Mouse (Mus musculus): ENCODE data around the gene Rassf1. TPM values are rescaled to one million over a fixed set of nuclear protein-coding genes. Genes with fewer than 3 reads are reported as not detected.
A peak's percentile ranks its signal among the peaks of the same experiment; 100 is the strongest.
"Not testable (repeated sequence)": the region's sequence is repeated elsewhere in the genome, so short reads cannot be mapped to it uniquely, and the experiment has no call there.

Gene Rassf1
- polyA plus RNA-seq, 1 experiment from 2014 or later, result 52.5 TPM

DNA sequence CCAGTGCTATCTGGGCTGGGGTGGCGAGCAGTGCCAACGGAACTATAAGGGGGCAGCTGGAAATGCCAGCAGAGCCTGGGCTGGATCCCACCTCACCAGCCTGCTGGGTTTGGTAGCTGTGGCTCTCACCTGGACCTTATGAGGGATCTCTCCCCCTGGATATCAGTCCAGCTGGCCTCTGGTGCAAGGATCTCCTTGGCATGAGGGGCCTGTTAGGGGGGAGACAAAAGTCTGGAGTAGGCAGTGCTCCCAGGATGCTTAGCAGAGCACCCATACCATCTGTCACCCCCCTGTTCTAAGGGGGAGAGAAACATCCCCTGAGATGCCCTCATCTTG is 20.9 kb downstream of the Rassf1 start:
- ATAC-seq, result no peak
- Histone ChIP-seq H3K27ac (ENCODE audit: low read length) (no peak overlapping the region), H3K27me3 (replicated peaks; ENCODE audit: control insufficient read depth, insufficient read depth, low read length) (no peaks in the 10 kb centered on the region), H3K4me2 (ENCODE audit: low read depth, low read length) (no peak overlapping the region), H3K4me3 (ENCODE audit: low read length) (no peak overlapping the region), H3K4me1 (ENCODE audit: control insufficient read depth, insufficient read depth, low read length) (peaks cover 45% of the 10 kb centered on the region), H3K9ac (ENCODE audit: low read depth, low read length) (no peak overlapping the region), H3K9me3 (ENCODE audit: control insufficient read depth, low read length) (no peaks in the 10 kb centered on the region), H3K36me3 (ENCODE audit: control insufficient read depth, insufficient read depth, low read length) (peaks cover 3% of the 10 kb centered on the region; the same call in 1 of the 2 replicates)
- 89% methylated on average over 2 of the region's 2 CpGs for WGBS

DNA sequence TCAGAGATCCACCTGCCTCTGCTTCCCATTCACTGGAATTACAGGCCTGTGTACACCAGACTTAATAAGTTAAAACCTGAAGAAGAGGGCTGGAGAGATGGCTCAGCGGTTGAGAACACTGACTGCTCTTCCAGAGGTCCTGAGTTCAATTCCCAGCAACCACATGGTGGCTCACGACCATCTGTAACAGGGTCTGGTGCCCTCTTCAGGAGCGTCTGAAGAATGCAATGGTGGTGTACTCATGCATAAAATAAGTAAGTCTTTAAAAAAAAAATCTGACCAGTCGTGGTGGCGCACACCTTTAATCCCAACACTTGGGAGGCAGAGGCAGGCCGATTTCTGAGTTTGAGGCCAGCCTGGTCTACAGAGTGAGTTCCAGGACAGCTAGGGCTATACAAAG is 22.4 kb downstream of the Rassf1 start:
- H3K4me3 ChIP-seq (ENCODE audit: low read length); H3K4me2 ChIP-seq (ENCODE audit: low read depth, low read length); H3K9me3 ChIP-seq (ENCODE audit: control insufficient read depth, low read length); H3K27ac ChIP-seq (ENCODE audit: low read length); H3K9ac ChIP-seq (ENCODE audit: low read depth, low read length); H3K36me3 ChIP-seq (ENCODE audit: control insufficient read depth, insufficient read depth, low read length); H3K27me3 ChIP-seq (replicated peaks; ENCODE audit: control insufficient read depth, insufficient read depth, low read length); ATAC-seq: not testable (repeated sequence)
- peaks cover 40% of the 10 kb centered on the region for H3K4me1 ChIP-seq (ENCODE audit: control insufficient read depth, insufficient read depth, low read length)
- 81% methylated on average over 6 of the region's 6 CpGs for WGBS

DNA sequence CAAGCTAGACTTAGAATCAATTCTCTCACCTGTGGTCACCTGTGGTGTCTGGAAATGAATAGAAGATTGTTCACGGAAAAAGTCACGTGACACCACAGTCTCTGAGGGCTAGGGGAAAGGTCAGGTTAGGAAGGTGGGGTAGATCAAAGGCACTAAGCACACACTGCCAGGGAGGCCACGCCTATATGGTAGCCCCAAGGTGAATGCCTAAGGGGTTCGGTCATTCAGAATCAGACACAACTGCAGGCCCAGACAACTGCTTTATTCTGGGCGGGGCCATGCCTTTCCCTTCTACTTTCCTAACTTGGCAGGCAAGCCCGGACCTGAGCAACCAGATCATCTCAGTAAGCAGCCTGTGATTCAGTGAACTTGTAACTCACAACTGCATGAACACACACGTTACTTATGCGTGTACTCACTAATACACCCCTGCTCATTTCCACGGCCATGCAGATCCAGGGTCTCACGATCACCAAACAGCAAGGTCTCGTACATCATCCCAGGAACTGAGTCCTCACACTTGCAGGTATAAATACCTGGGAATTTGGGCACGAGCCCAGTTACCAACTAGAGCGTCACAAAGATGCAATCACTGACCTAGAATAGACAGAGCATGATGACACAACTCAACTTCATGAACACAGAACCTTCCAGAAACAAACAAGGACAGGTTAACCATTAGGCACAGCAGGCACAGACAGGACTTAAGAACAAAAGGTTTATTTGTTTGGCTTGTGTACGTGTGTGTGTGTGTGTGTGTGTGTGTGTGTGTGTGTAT is 24.4 kb downstream of the Rassf1 start:
- Histone ChIP-seq H3K4me3 (ENCODE audit: low read length) (no peak overlapping the region), H3K4me1 (ENCODE audit: control insufficient read depth, insufficient read depth, low read length) (peaks cover 38% of the 10 kb centered on the region), H3K36me3 (ENCODE audit: control insufficient read depth, insufficient read depth, low read length) (peaks cover 3% of the 10 kb centered on the region; the same call in 1 of the 2 replicates), H3K9me3 (ENCODE audit: control insufficient read depth, low read length) (no peaks in the 10 kb centered on the region), H3K27ac (ENCODE audit: low read length) (peak overlapping the region; percentile 74), H3K27me3 (replicated peaks; ENCODE audit: control insufficient read depth, insufficient read depth, low read length) (no peaks in the 10 kb centered on the region), H3K4me2 (ENCODE audit: low read depth, low read length) (peak overlapping the region; percentile 6; the same call in 1 of the 2 replicates), H3K9ac (ENCODE audit: low read depth, low read length) (peak overlapping the region; percentile 64; the same call in 1 of the 2 replicates)
- WGBS, result 59% methylated on average over 14 of the region's 14 CpGs
- ATAC-seq, result peak; percentile 71

DNA sequence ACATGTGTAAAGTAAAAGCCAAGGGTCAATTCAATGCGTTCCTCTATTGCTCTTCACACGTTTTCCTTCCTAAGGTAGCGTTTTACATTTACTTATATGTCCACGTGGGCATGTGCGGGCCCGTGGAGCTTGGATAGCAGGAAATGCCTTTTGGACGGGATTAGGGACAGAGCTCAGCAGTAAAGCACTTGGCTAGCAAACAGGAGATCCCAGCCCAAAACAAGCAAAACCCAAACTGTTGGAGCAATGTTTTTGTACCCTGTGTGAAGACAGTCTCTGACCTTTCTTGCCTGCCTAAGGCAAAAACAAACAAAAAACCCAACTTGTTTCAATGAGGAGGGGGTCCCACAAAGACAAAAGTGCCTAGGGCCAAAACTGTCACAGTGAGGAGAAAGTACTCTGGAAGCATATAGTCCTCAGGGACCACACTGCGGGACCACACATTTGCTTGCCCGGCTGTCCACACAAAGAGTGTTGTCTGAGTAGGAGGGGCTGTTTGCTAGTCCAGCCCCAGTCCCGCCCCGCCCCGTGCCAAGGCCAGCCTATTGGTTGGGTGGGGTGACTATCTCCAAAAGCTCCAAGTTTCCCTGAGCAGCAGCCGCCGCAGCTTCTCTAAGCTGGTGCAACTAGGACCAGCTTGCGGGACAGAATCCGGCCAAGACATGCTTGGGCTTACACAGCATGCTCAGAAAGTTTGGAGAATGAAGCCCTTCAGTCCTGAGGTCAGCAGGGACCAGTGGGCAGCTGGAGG is 25.2 kb downstream of the Rassf1 start, which contains the start of gene Hyal1:
Gene Hyal1 (plus strand): TSS at position 571 of the 751 bp plus-strand sequence.
- no peaks in the 10 kb centered on the region for H3K27me3 ChIP-seq (replicated peaks; ENCODE audit: control insufficient read depth, insufficient read depth, low read length)
- peak within 1 kb of the TSS; percentile 64 for H3K9ac ChIP-seq (ENCODE audit: low read depth, low read length)
- peaks cover 3% of the 10 kb centered on the region; the same call in 1 of the 2 replicates for H3K36me3 ChIP-seq (ENCODE audit: control insufficient read depth, insufficient read depth, low read length)
- peak within 1 kb of the TSS; percentile 43 for H3K4me3 ChIP-seq (ENCODE audit: low read length)
- no peaks in the 10 kb centered on the region for H3K9me3 ChIP-seq (ENCODE audit: control insufficient read depth, low read length)
- H3K27ac ChIP-seq (ENCODE audit: low read length), result peak within 1 kb of the TSS; percentile 74
- peak within 1 kb of the TSS; percentile 64 for H3K4me2 ChIP-seq (ENCODE audit: low read depth, low read length)
- H3K4me1 ChIP-seq (ENCODE audit: control insufficient read depth, insufficient read depth, low read length), result peaks cover 35% of the 10 kb centered on the region
- ATAC-seq, result peak; percentile 70
- 18% methylated on average over 16 of the region's 16 CpGs for WGBS

DNA sequence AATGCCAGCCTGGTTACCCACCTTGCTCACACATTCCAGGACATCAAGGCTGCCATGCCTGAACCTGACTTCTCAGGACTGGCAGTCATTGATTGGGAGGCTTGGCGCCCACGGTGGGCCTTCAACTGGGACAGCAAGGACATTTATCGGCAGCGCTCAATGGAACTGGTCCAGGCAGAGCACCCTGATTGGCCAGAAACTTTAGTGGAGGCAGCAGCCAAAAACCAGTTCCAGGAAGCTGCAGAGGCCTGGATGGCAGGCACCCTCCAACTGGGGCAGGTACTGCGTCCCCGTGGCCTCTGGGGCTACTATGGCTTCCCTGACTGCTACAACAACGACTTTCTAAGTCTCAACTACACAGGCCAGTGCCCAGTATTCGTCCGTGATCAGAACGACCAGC is 26.5 kb downstream of the Rassf1 start:
- Histone ChIP-seq H3K36me3 (ENCODE audit: control insufficient read depth, insufficient read depth, low read length) (no peaks in the 10 kb centered on the region; the same call in 1 of the 2 replicates), H3K9ac (ENCODE audit: low read depth, low read length) (no peak overlapping the region), H3K4me1 (ENCODE audit: control insufficient read depth, insufficient read depth, low read length) (peaks cover 34% of the 10 kb centered on the region), H3K4me3 (ENCODE audit: low read length) (no peak overlapping the region), H3K27me3 (replicated peaks; ENCODE audit: control insufficient read depth, insufficient read depth, low read length) (no peaks in the 10 kb centered on the region), H3K4me2 (ENCODE audit: low read depth, low read length) (no peak overlapping the region), H3K9me3 (ENCODE audit: control insufficient read depth, low read length) (no peaks in the 10 kb centered on the region), H3K27ac (ENCODE audit: low read length) (no peak overlapping the region)
- 90% methylated on average over 10 of the region's 10 CpGs for WGBS
- no peak for ATAC-seq

DNA sequence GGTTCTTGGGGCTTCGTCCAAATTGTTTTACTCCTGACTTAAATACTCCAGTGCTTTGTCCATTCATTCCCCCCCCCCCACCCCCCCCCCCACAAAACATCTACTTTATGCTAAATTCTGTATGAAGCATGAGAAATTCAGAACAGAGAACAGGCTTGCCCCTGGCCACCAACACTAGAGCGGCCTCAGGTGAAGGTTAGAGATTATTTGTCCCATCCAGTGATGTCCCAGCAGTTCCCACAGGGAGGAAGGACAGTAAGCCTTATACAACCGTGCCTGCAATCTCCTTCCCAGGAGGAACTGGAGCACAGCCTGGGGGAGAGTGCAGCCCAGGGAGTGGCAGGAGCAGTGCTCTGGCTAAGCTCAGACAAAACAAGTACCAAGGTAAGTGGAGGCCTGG is 27.2 kb downstream of the Rassf1 start, which contains the start of gene Naa80:
Gene Naa80 (plus strand): TSS at position 301 of the 400 bp plus-strand sequence.
- Histone ChIP-seq H3K9ac (ENCODE audit: low read depth, low read length) (no peak within 1 kb of the TSS), H3K9me3 (ENCODE audit: control insufficient read depth, low read length) (no peaks in the 10 kb centered on the region)

DNA sequence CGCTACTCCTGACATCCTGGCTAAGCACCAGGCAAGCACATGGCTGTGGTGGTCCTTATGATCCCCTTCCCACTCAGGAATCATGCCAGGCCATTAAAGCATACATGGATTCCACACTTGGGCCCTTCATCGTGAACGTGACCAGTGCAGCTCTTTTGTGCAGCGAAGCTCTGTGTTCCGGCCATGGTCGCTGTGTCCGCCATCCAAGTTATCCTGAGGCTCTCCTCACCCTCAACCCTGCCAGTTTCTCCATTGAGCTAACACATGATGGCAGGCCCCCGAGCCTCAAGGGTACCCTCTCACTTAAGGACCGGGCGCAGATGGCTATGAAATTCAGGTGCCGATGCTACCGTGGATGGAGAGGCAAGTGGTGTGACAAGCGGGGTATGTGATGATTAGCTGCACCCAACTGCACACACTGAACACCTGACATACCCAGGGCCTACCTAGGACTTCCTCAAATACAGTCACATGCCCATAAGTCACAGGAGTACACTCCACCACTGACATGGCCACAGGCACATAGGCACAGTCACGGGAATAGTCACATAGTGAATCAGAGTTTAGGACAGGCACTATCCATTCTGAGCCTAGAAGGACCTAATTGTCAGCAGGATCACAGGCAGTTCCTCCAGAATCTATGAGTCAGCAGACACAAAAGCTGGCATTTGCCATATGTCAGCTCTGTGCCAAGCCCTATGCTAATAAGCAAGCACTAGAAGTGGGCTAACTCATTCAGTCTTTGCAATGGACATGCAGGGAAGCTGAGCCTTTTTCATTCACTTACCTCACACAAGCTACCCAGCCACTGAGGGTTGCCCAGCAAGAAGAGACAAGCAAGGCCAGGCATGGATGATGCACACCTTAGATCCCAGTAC is 27.9 kb downstream of the Rassf1 start:
- Histone ChIP-seq H3K27ac (ENCODE audit: low read length) (peak overlapping the region; percentile 42; the same call in 1 of the 2 replicates), H3K4me2 (ENCODE audit: low read depth, low read length) (no peak overlapping the region), H3K36me3 (ENCODE audit: control insufficient read depth, insufficient read depth, low read length) (no peaks in the 10 kb centered on the region; the same call in 1 of the 2 replicates), H3K27me3 (replicated peaks; ENCODE audit: control insufficient read depth, insufficient read depth, low read length) (no peaks in the 10 kb centered on the region), H3K9me3 (ENCODE audit: control insufficient read depth, low read length) (no peaks in the 10 kb centered on the region), H3K4me3 (ENCODE audit: low read length) (no peak overlapping the region), H3K9ac (ENCODE audit: low read depth, low read length) (no peak overlapping the region), H3K4me1 (ENCODE audit: control insufficient read depth, insufficient read depth, low read length) (peaks cover 34% of the 10 kb centered on the region)
- no peak for ATAC-seq
- WGBS, result 94% methylated on average over 14 of the region's 14 CpGs

More for the DNA sequence above, 27.2 kb downstream of the Rassf1 start, which contains the start of gene Naa80:
- Histone ChIP-seq H3K36me3 (ENCODE audit: control insufficient read depth, insufficient read depth, low read length) (no peaks in the 10 kb centered on the region; the same call in 1 of the 2 replicates), H3K27me3 (replicated peaks; ENCODE audit: control insufficient read depth, insufficient read depth, low read length) (no peaks in the 10 kb centered on the region), H3K4me2 (ENCODE audit: low read depth, low read length) (no peak within 1 kb of the TSS), H3K27ac (ENCODE audit: low read length) (peak within 1 kb of the TSS; percentile 42; the same call in 1 of the 2 replicates), H3K4me3 (ENCODE audit: low read length) (no peak within 1 kb of the TSS), H3K4me1 (ENCODE audit: control insufficient read depth, insufficient read depth, low read length) (peaks cover 34% of the 10 kb centered on the region)
- WGBS, result 73% methylated on average over 3 of the region's 3 CpGs
- ATAC-seq, result no peak

DNA sequence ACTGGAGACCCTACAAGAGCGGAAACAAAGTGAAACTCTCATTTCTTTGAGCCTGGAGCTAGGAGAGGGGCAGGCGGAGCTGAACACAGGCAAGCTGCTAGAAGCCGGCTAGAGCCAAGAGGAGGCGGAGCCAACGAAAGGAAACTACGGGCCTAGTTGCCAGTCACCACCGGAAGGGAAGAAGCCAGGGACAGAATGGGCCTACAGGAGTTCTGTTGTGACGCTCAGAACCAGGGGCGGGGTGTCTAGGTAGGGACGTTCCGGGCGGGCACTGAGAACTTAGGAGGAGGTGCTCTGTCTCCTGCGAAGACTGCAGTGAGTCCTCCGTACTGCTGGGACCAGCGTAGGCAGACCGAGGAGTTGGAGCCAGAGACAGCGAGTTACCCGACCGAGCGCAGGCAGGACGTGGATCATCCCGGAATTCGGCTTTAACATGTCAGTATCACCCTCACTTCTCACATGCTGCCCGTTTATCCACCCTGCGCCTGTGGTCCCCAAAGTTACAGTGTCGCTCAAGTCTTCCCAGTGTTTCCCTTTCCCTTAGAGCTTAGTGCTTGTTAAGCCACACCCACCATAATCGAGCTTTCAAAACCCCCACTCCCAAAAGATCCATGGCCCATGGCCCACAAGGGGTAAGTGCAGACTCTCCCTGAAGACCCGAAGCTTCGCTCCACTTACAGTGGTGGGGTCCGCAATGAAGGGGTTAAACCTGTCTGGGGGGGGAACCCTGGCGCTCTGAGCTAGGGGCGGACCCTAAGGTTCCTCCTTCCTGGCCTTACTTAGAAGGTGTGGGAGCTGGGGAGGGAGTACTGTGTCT is 29.4 kb downstream of the Rassf1 start, which contains the start of gene Hyal3:
Gene Hyal3 (plus strand): TSS at position 318 of the 817 bp plus-strand sequence.
- H3K27me3 ChIP-seq (replicated peaks; ENCODE audit: control insufficient read depth, insufficient read depth, low read length), result no peaks in the 10 kb centered on the region
- H3K4me1 ChIP-seq (ENCODE audit: control insufficient read depth, insufficient read depth, low read length), result peaks cover 33% of the 10 kb centered on the region
- peak within 1 kb of the TSS; percentile 95 for H3K27ac ChIP-seq (ENCODE audit: low read length)
- H3K4me2 ChIP-seq (ENCODE audit: low read depth, low read length), result peak within 1 kb of the TSS; percentile 86
- H3K9me3 ChIP-seq (ENCODE audit: control insufficient read depth, low read length), result no peaks in the 10 kb centered on the region
- under 1% methylated on average over 32 of the region's 32 CpGs for WGBS
- peak within 1 kb of the TSS; percentile 67 for H3K4me3 ChIP-seq (ENCODE audit: low read length)
- ATAC-seq, result peak; percentile 71
- peak within 1 kb of the TSS; percentile 86 for H3K9ac ChIP-seq (ENCODE audit: low read depth, low read length)
- no peaks in the 10 kb centered on the region; the same call in 1 of the 2 replicates for H3K36me3 ChIP-seq (ENCODE audit: control insufficient read depth, insufficient read depth, low read length)
